Mouse (Mus musculus): ENCODE results near the gene Rtn2.

- TF ChIP-seq POLR2A (IDR thresholded peaks at IDR 0.05; ENCODE audit: borderline replicate concordance, insufficient read depth, low read length) (no peak), CTCF (IDR thresholded peaks at IDR 0.05; ENCODE audit: borderline replicate concordance, insufficient read depth, low read depth, low read length) (no peak)
Observed at GRCm38 (mm10) chr7:19269721-19270441, 12.5 kb upstream of the Rtn2 start.

Measured in cerebellum, adult 2 months (tissue).